Mouse (Mus musculus) heart, embryonic 15.5 days (tissue): ENCODE measurements around the gene Cachd1. TPM values are rescaled to one million over a fixed set of nuclear protein-coding genes. Genes with fewer than 3 reads are reported as not detected.

Experiments used
- ATAC-seq: fragments of 200-750 bp; cut with Nextera tagmentation; replicated peaks from 2 replicates; pipeline ENCODE4 v1.8.0; 2017; ENCODE audit warnings: low read depth, moderate TSS enrichment; ENCODE audit not compliant: insufficient number of reproducible peaks, insufficient read depth, low FRiP score
- H3K27ac ChIP-seq: fragments of 300-500 bp; sonication (generic); 2 replicates; pipeline ENCODE4 v1.5.1; 2015; ENCODE audit warnings: mild to moderate bottlenecking, inconsistent platforms
- H3K27me3 ChIP-seq: fragments of 300-500 bp; sonication (generic); 2 replicates; pipeline ENCODE4 v1.6.1; 2015; ENCODE audit warnings: inconsistent platforms
- H3K36me3 ChIP-seq: fragments of 300-500 bp; sonication (generic); 2 replicates; pipeline ENCODE4 v1.6.1; 2015; ENCODE audit warnings: mild to moderate bottlenecking, inconsistent platforms
- H3K4me1 ChIP-seq: fragments of 300-500 bp; sonication (generic); replicated peaks from 2 replicates; pipeline ENCODE4 v1.6.1; 2015; ENCODE audit warnings: inconsistent platforms
- H3K4me2 ChIP-seq: fragments of 300-500 bp; sonication (generic); 2 replicates; pipeline ENCODE4 v1.6.1; 2015; ENCODE audit warnings: inconsistent platforms, mild to moderate bottlenecking, moderate library complexity
- H3K4me3 ChIP-seq: fragments of 300-500 bp; sonication (generic); 2 replicates; pipeline ENCODE4 v1.5.1; 2015; ENCODE audit warnings: mild to moderate bottlenecking, inconsistent platforms
- H3K9ac ChIP-seq: fragments of 300-500 bp; sonication (generic); 2 replicates; pipeline ENCODE4 v1.6.1; 2015; ENCODE audit warnings: mild to moderate bottlenecking, inconsistent platforms
- H3K9me3 ChIP-seq: fragments of 300-500 bp; sonication (generic); replicated peaks from 2 replicates; pipeline ENCODE4 v1.6.1; 2016; ENCODE audit warnings: inconsistent platforms
- WGBS: fragments of 180-500 bp; shearing (Covaris S2); methylation state at CpG from one replicate; pipeline ENCODE4 v1.1.7; 2015; ENCODE audit warnings: mixed read lengths; 5-methylcytosine and 5-hydroxymethylcytosine counted together
- polyA plus RNA-seq: library from polyadenylated mRNA; unstranded; fragments of >200 nt; fragmentation: Nextera tagmentation; extraction: Ambion mirVana; gene quantifications from 2 replicates; pipeline ENCODE4 v1.2.1, GENCODE M21; 2015

Cachd1 gene
- polyA plus RNA-seq, 1 experiment from 2014 or later: 6.2 TPM

- no peak for ATAC-seq
- Histone ChIP-seq H3K27ac (no peak overlapping the region), H3K4me3 (no peak overlapping the region), H3K27me3 (no peaks in the 10 kb centered on the region), H3K36me3 (no peaks in the 10 kb centered on the region), H3K4me1 (peaks cover 8% of the 10 kb centered on the region), H3K9ac (no peak overlapping the region), H3K4me2 (no peak overlapping the region), H3K9me3 (no peaks in the 10 kb centered on the region)
- 78% methylated on average over 6 of the region's 6 CpGs for WGBS
These were observed 60.7 kb downstream of the Cachd1 start for GRCm38 (mm10) chr4:100837205-100837604.

DNA sequence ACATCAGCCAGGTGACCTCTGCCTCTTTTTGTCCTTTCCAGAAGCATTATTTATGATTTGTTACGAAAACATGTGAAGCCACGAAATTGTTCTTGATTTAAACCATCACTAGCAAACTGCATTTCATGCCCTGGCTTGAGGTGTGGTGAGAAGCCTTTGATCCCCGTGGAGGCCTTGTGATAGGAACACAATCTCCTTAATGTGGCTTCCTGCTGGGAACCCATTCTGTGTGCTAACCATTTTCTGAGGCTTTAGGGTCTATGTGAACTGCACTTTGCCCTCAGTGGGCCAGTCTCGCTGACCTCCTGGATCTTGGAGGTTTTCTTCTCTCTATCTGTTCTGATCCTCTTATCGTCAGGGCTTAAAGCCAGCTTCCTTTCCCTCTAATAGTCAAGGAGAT, 66.2 kb downstream of the Cachd1 start:
- Histone ChIP-seq H3K27me3 (no peaks in the 10 kb centered on the region), H3K4me1 (peaks cover 5% of the 10 kb centered on the region), H3K4me2 (no peak overlapping the region), H3K4me3 (no peak overlapping the region), H3K9me3 (no peaks in the 10 kb centered on the region), H3K36me3 (no peaks in the 10 kb centered on the region; the same call in 1 of the 2 replicates), H3K27ac (no peak overlapping the region), H3K9ac (no peak overlapping the region)
- WGBS: 57% methylated on average over 5 of the region's 5 CpGs
- no peak for ATAC-seq

- WGBS: 84% methylated on average over 5 of the region's 5 CpGs
- H3K27me3 ChIP-seq: no peaks in the 10 kb centered on the region
- no peaks in the 10 kb centered on the region for H3K9me3 ChIP-seq
- no peak overlapping the region for H3K4me3 ChIP-seq
- no peak overlapping the region for H3K9ac ChIP-seq
- peaks cover 5% of the 10 kb centered on the region for H3K4me1 ChIP-seq
- ATAC-seq: no peak
- no peak overlapping the region for H3K27ac ChIP-seq
- H3K36me3 ChIP-seq: no peaks in the 10 kb centered on the region; the same call in 1 of the 2 replicates
- H3K4me2 ChIP-seq: no peak overlapping the region
These were observed 66.6 kb downstream of the Cachd1 start for GRCm38 (mm10) chr4:100843119-100843518.

GRCm38 (mm10) chr4:100850846-100851495, 74.5 kb downstream of the Cachd1 start:
- no peak overlapping the region for H3K9ac ChIP-seq
- WGBS: 80% methylated on average over 7 of the region's 7 CpGs
- no peak overlapping the region for H3K4me3 ChIP-seq
- H3K9me3 ChIP-seq: no peaks in the 10 kb centered on the region
- H3K4me1 ChIP-seq: 0 out of 2 replicates have a peak, but pooled peaks cover 4% of the 10 kb centered on the region
- no peak overlapping the region for H3K4me2 ChIP-seq
- H3K36me3 ChIP-seq: no peaks in the 10 kb centered on the region
- H3K27ac ChIP-seq: no peak overlapping the region
- no peak for ATAC-seq
- no peaks in the 10 kb centered on the region for H3K27me3 ChIP-seq

DNA sequence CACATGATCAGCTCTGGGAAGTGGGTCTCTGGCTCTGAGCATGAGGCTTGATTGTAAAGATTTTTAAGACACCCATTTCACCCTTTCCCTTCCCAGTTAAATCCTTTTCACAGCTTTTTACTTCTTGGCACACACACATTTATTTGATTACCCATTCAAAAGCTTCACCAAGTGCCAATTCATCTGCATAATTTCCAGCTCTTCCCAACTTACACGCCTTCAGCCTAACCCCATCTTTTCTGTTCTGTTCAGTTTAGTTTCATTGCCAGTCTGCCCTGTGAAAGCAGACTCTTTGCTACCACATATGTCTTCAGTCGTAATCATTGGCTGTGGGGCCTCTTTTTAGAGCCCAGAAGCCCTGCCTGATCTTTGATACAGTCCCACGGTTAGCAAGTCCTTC, 76.0 kb downstream of the Cachd1 start:
- Histone ChIP-seq H3K36me3 (no peaks in the 10 kb centered on the region), H3K9ac (no peak overlapping the region), H3K4me1 (peaks cover 15% of the 10 kb centered on the region), H3K27me3 (no peaks in the 10 kb centered on the region), H3K27ac (no peak overlapping the region), H3K4me3 (no peak overlapping the region), H3K9me3 (no peaks in the 10 kb centered on the region), H3K4me2 (no peak overlapping the region)
- WGBS: 62% methylated on average over 3 of the region's 3 CpGs
- ATAC-seq: no peak

GRCm38 (mm10) chr4:100853426-100853825, 77.0 kb downstream of the Cachd1 start:
- no peak for ATAC-seq
- Histone ChIP-seq H3K4me1 (peaks cover 18% of the 10 kb centered on the region), H3K27me3 (no peaks in the 10 kb centered on the region), H3K36me3 (no peaks in the 10 kb centered on the region), H3K4me3 (no peak overlapping the region), H3K4me2 (no peak overlapping the region), H3K27ac (no peak overlapping the region), H3K9ac (no peak overlapping the region), H3K9me3 (no peaks in the 10 kb centered on the region)
- 76% methylated on average over 1 of the region's 1 CpGs for WGBS

DNA sequence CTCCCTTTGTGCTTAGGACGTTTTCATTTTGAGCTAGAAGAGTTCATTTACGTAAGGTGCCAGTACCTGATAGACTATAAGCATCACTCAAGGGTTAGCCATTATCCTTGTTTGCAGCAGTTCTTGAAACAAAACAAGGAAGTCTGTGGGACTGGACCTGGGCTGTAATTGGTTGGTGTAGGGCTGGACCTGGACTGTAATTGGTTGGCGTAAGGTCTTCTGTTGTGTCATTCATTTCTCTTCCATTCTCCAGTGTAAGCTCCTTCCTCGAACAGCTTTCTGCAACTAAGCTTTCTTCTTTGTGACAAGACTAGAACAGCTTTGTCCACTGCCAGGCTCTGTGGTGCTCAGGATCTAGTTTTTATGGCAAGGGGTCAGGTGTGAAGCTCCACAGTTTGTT, 78.9 kb downstream of the Cachd1 start:
- WGBS: 82% methylated on average over 4 of the region's 4 CpGs
- H3K27me3 ChIP-seq: no peaks in the 10 kb centered on the region
- no peak overlapping the region for H3K4me3 ChIP-seq
- H3K4me2 ChIP-seq: no peak overlapping the region
- H3K27ac ChIP-seq: no peak overlapping the region
- ATAC-seq: no peak
- peaks cover 21% of the 10 kb centered on the region for H3K4me1 ChIP-seq
- H3K36me3 ChIP-seq: no peaks in the 10 kb centered on the region
- H3K9ac ChIP-seq: no peak overlapping the region
- H3K9me3 ChIP-seq: no peaks in the 10 kb centered on the region

DNA sequence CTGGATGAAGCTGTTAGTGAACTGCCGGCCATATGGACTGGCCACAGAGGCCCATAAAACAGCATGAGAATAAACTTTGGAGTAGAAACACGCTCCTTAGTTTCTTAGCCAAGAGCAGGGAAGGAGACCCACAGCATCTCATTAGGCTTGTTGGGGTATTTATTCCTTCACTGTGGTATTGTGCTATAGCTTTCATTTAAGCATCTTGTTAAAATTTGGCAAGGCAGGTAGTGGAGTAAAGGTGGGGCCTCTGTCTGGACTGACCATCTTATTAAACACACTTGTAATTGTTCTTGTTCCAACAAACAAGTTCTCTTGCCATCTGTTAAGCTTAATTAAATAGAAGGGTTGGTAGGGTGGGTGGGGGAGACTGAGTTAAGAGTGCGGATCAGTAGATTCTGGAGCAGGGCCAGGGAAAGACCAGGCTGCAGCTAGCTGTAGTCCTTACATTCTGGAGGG, 81.0 kb downstream of the Cachd1 start:
- no peaks in the 10 kb centered on the region for H3K27me3 ChIP-seq
- no peak overlapping the region for H3K4me3 ChIP-seq
- H3K36me3 ChIP-seq: no peaks in the 10 kb centered on the region
- WGBS: 73% methylated on average over 3 of the region's 3 CpGs
- H3K9me3 ChIP-seq: no peaks in the 10 kb centered on the region
- H3K4me2 ChIP-seq: no peak overlapping the region
- H3K27ac ChIP-seq: no peak overlapping the region
- H3K4me1 ChIP-seq: peaks cover 21% of the 10 kb centered on the region
- ATAC-seq: no peak
- H3K9ac ChIP-seq: no peak overlapping the region

GRCm38 (mm10) chr4:100863861-100864428, 87.5 kb downstream of the Cachd1 start:
- 49% methylated on average over 15 of the region's 15 CpGs for WGBS
- Histone ChIP-seq H3K4me2 (no peak overlapping the region), H3K27me3 (no peaks in the 10 kb centered on the region), H3K9me3 (no peaks in the 10 kb centered on the region), H3K4me3 (no peak overlapping the region), H3K9ac (no peak overlapping the region), H3K36me3 (no peaks in the 10 kb centered on the region), H3K4me1 (peaks cover 25% of the 10 kb centered on the region), H3K27ac (no peak overlapping the region)
- ATAC-seq: no peak

- Histone ChIP-seq H3K9me3 (no peaks in the 10 kb centered on the region), H3K27me3 (no peaks in the 10 kb centered on the region), H3K4me1 (peaks cover 23% of the 10 kb centered on the region), H3K36me3 (no peaks in the 10 kb centered on the region), H3K9ac (no peak overlapping the region), H3K4me2 (no peak overlapping the region), H3K4me3 (no peak overlapping the region), H3K27ac (no peak overlapping the region)
- no peak for ATAC-seq
- WGBS: 52% methylated on average over 13 of the region's 13 CpGs
These were observed 88.9 kb downstream of the Cachd1 start for GRCm38 (mm10) chr4:100865423-100865822.

DNA sequence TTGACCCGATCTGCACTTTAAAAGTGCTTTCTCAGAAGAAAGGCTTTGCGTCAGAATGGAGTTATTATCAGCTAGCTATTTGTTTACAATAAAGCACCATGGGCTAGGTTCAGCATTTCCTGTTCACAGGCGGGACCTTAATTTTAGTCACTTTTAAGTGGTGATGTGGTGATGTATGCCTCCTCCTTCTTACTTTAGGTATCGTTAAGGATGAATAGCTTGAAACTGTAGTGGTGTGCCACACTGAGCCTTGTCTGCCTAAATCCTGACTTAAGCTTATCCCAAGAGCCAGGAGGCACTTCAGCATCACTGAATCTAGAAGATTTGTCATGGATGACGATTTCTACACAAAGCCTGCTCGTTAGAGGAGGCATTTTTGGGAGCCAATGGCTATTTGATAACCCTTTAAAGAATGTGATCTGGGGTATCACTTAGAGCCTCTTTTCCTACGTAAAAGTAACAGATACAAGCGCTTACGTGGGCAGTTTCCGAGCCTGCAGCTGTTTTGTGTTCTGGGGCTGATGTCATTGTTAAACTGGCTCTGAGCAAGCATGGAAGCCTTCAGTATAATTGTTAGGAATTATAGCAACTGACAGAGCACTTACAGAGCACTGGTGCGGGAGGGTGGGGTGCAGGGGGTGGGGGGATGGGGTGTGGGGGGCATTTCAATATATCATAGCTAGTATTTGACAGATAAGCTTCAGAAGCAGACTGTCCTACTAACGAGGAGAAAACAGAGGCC, 89.7 kb downstream of the Cachd1 start:
- no peaks in the 10 kb centered on the region for H3K36me3 ChIP-seq
- no peak overlapping the region for H3K4me2 ChIP-seq
- H3K9me3 ChIP-seq: no peaks in the 10 kb centered on the region
- ATAC-seq: no peak
- H3K4me3 ChIP-seq: no peak overlapping the region
- peaks cover 23% of the 10 kb centered on the region for H3K4me1 ChIP-seq
- WGBS: 47% methylated on average over 12 of the region's 12 CpGs
- H3K9ac ChIP-seq: no peak overlapping the region
- no peaks in the 10 kb centered on the region for H3K27me3 ChIP-seq
- no peak overlapping the region for H3K27ac ChIP-seq
